Mouse (Mus musculus): Measurements from ENCODE around the gene Ccdc97.

Gene Ccdc97

GRCm38 (mm10) chr7:25666381-25666780, 52.5 kb downstream of the Ccdc97 start:
- no peak for DNase-seq (ENCODE audit: low spot score)
